8 mouse cellular contexts compared by ENCODE assay signal in the genomic region with DNA sequence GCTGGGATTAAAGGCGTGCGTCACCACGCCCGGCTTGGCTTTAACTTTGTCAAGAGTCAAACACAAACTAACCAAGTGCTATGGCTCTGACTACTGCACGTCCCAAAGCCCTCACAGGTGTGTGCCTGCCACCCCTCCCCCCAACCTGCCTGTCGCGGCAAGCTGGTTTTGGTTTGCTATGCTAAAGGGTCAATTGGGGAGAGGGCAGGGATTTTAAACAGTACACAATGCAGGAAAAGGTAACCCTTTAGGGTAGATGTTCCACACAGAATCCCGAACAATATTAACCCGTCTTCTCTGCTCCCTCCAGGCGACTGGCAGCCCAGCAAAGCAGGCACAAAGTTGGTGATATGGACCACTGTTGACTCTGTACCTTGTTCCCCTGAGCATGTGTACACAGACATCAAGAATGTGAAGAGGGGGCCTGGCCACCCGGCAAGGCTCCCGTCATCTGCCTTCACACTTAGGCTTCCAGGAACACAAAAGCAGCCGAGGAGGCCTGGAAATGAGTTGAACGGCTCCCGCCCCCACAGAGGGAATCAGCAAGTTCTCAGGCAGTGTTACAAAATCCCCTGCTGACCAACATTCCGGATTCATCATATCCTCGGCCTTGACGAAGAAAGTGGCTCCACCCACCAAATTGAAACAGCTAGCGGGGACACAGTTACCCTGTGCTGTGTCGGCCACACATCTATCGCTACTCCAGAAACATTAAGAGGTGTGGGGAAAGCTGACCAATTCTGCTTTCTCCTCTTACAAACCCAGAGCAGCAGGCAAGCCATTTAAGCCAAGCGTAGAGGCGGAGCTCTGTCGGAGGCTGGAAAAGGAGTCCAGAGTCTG. TPM values are rescaled to one million over a fixed set of nuclear protein-coding genes. Genes with fewer than 3 reads are reported as not detected.
A peak's percentile ranks its signal among the peaks of the same experiment; 100 is the strongest.
DNase-seq lines count a peak whose midpoint lies in the region; ATAC-seq and TF ChIP-seq lines count a peak whose summit lies in the region.

No protein-coding gene starts in this region.

- H3K27me3 ChIP-seq in embryonic facial prominence, embryonic 12.5 days: peaks cover 76% of the 10 kb centered on the region
- no peaks in the 10 kb centered on the region for H3K27me3 ChIP-seq in heart, postnatal 0 days (ENCODE audit: control insufficient read depth, insufficient read depth, low read length)

- peak; percentile 70 for DNase-seq in urinary bladder, postnatal 14 days (ENCODE audit: low spot score)
- no peak for DNase-seq in urinary bladder, adult 2 months (ENCODE audit: low spot score)
- DNase-seq in heart, postnatal 0 days (ENCODE audit: low spot score): peak; percentile 94
- DNase-seq in kidney, postnatal 14 days: peak; percentile 83
- DNase-seq in urinary bladder, postnatal 25 days (ENCODE audit: low spot score): peak; percentile 51
- no peak for DNase-seq in thymus, postnatal 10 days (ENCODE audit: low spot score in 2 of 2)

- no peaks in the 10 kb centered on the region for H3K36me3 ChIP-seq in embryonic facial prominence, embryonic 12.5 days
- H3K36me3 ChIP-seq in heart, postnatal 0 days (replicated peaks; ENCODE audit: control insufficient read depth, insufficient read depth, low read length): no peaks in the 10 kb centered on the region

- no peak overlapping the region for H3K9ac ChIP-seq in embryonic facial prominence, embryonic 12.5 days
- H3K9ac ChIP-seq in heart, postnatal 0 days (replicated peaks; ENCODE audit: low read depth, low read length): peak overlapping the region; percentile 70

- peak overlapping the region; percentile 94 for H3K4me2 ChIP-seq in embryonic facial prominence, embryonic 12.5 days (replicated peaks)
- peak overlapping the region; percentile 94 for H3K4me2 ChIP-seq in heart, postnatal 0 days (ENCODE audit: low read depth, low read length)

- H3K4me3 ChIP-seq in embryonic facial prominence, embryonic 12.5 days: peak overlapping the region; percentile 15
- H3K4me3 ChIP-seq in heart, postnatal 0 days (ENCODE audit: low read depth, low read length): peak overlapping the region; percentile 73

- H3K9me3 ChIP-seq in embryonic facial prominence, embryonic 12.5 days: no peaks in the 10 kb centered on the region
- H3K9me3 ChIP-seq in heart, postnatal 0 days (replicated peaks; ENCODE audit: control insufficient read depth, low read length): no peaks in the 10 kb centered on the region

- no peak overlapping the region for H3K27ac ChIP-seq in embryonic facial prominence, embryonic 12.5 days
- peak overlapping the region; percentile 97 for H3K27ac ChIP-seq in heart, postnatal 0 days (ENCODE audit: low read depth)

- WGBS in embryonic facial prominence, embryonic 12.5 days: 3% methylated on average over 24 of the region's 24 CpGs
- 9% methylated on average over 24 of the region's 24 CpGs for WGBS in heart, postnatal 0 days

- H3K4me1 ChIP-seq in embryonic facial prominence, embryonic 12.5 days: peaks cover 24% of the 10 kb centered on the region
- peaks cover 39% of the 10 kb centered on the region for H3K4me1 ChIP-seq in heart, postnatal 0 days (ENCODE audit: control insufficient read depth, insufficient read depth)

- ATAC-seq in embryonic facial prominence, embryonic 12.5 days (ENCODE audit: insufficient number of reproducible peaks, insufficient read depth, low FRiP score, low TSS enrichment): no peak
- peak; percentile 24 for ATAC-seq in heart, postnatal 0 days (ENCODE audit: insufficient read depth, low read depth)
- ATAC-seq in megakaryocyte progenitor cell, adult 5-6 weeks (replicated peaks; ENCODE audit: poor library complexity): peak; percentile 70

- no peak for TF ChIP-seq CTCF in heart, postnatal 0 days (IDR thresholded peaks at IDR 0.05; ENCODE audit: low read depth)

- TF ChIP-seq EP300 in heart, postnatal 0 days (IDR thresholded peaks at IDR 0.05; ENCODE audit: low read depth): no peak

RNA-seq across cellular contexts. Expression of a gene that starts 2.0 kb away (rescaled TPM):
- polyA plus RNA-seq in urinary bladder, adult 2 months (2012; rRNA removed): 24.9 and 29.8 TPM in 2 replicates
- 1.1 and 1.2 TPM in 2 replicates for polyA plus RNA-seq in embryonic facial prominence, embryonic 12.5 days (2016; fragmentation: Nextera tagmentation; extraction: Ambion mirVana)
- total RNA-seq in heart, postnatal 0 days (2014; rRNA removed; ENCODE audit: low replicate concordance): 84.5 and 121 TPM in 2 replicates
- polyA plus RNA-seq in heart, postnatal 0 days (2015; fragmentation: Nextera tagmentation; extraction: Ambion mirVana): 52.0 and 56.1 TPM in 2 replicates
- 1.3 and 2.2 TPM in 2 replicates for total RNA-seq in megakaryocyte progenitor cell, adult 5-6 weeks (2015)
- 3.7 and 5.2 TPM in 2 replicates for total RNA-seq in megakaryocyte progenitor cell, adult 5-6 weeks (2017)

RNA-seq across cellular contexts. Expression of a gene that starts 20.7 kb away (rescaled TPM):
- polyA plus RNA-seq in urinary bladder, adult 2 months (2012; rRNA removed): 120 and 154 TPM in 2 replicates
- 113 and 114 TPM in 2 replicates for polyA plus RNA-seq in embryonic facial prominence, embryonic 12.5 days (2016; fragmentation: Nextera tagmentation; extraction: Ambion mirVana)
- 71.3 and 71.6 TPM in 2 replicates for total RNA-seq in heart, postnatal 0 days (2014; rRNA removed; ENCODE audit: low replicate concordance)
- 62.7 and 66.3 TPM in 2 replicates for polyA plus RNA-seq in heart, postnatal 0 days (2015; fragmentation: Nextera tagmentation; extraction: Ambion mirVana)
- 59.8 and 65.7 TPM in 2 replicates for total RNA-seq in megakaryocyte progenitor cell, adult 5-6 weeks (2015)
- 70.6 and 72.5 TPM in 2 replicates for total RNA-seq in megakaryocyte progenitor cell, adult 5-6 weeks (2017)

Comparison
In these comparisons a context has a peak if more than half of its experiments do, and no peak if none do; other contexts are left out.
1. DNase-seq: peak in urinary bladder, postnatal 14 days (single experiment), heart, postnatal 0 days (single experiment), kidney, postnatal 14 days (single experiment) and urinary bladder, postnatal 25 days (single experiment); none in urinary bladder, adult 2 months (single experiment) and thymus, postnatal 10 days (0 of 2).
2. RNA of a gene that starts 2.0 kb away (polyA plus RNA-seq): 52.0 to 56.1 TPM in heart, postnatal 0 days and 24.9 to 29.8 TPM in urinary bladder, adult 2 months; 1.1 to 1.2 TPM in embryonic facial prominence, embryonic 12.5 days; every median in the first group is over 10 times any median in the second.